Mouse (Mus musculus): ENCODE results near the gene Rabgap1l. TPM values are rescaled to one million over a fixed set of nuclear protein-coding genes. Genes with fewer than 3 reads are reported as not detected.

Gene Rabgap1l
- polyA plus RNA-seq (2014; fragmentation: Illumina TruSeq; extraction: RNeasy Lipid Tissue Mini Kit (QIAGEN cat#74804); ENCODE audit: insufficient read depth, low read depth, low replicate concordance), result 42.8 TPM

DNA sequence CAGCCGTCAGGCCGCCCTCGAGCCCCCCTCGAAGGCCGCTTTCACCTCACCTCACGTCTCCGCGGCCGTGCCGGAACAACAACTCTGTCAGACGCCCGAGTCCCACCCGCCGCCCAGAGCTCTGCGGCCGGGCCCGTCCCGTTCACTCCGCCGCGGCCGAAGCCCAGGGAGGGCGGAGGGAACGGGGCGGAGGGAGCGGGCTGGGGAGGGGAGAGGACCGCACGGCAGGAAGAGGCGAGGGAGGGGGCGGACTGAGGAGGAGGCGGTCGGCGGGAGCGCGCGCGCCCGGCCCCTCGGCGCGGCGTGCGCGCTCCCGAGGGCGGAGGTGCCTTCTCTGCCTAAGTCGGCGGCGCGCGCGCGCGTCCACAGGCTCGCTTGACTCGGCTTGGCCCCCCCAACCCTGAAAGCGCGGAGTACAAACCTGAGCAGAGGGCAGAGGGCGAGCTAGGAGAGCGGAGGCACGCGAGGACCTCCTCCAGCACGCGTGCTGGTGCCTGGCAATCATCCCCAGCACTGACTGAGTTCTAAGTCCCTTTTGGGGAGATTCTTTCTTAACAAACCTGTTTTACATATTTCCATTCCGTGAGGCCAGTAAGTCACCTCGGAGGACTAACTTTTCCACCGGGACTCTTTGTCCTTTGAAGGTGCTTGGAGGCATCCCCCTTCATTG, at the start of gene Rabgap1l:
Rabgap1l (minus strand) TSS at position 526 of the 670 bp plus-strand sequence.

DNA sequence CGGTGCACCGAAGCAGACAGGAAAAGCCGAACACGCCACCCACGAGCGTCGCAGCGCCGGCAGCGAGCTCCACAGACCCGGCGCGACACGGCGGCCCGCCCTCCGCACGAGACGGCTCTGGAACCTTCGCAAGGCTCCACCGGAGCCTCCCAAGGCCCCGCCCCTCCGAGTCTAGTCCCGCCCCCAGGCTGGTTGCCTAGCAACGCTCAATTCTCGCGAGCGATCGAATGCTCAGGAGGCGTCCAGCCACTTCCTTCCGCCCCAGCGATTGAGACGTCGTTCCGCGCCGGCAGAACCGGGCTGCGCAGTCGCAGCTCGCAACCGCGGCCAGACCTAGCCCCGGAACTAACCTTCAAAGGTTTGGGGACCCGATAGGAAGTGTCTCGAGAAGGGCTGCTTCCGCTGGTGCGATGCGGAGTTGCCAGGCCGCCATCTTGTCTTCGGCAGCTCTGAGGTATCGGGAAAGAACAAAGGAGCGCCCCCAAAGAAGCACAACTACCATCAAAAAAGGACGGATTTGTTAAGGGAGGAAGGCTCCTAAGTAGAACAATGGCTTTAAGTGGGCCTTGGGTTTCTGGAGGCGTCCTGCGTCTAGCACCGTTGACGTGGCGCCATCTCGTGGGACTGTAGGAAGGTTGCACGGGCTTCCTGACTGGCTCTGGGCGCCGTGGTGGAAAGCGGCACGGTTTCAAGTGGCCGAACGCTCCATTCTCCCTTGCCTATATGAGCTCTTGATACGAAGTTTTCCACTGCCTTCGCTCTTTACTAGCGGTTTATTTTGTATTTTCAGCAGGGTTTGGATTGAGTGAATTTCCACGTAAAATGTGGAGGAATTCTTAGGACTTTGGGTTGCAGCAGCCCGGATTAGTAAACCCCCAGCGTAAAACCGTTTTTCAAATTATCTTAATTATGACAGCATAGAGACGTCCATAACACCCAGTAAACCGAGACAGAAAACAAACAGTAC, 580.0 kb downstream of the Rabgap1l start, which contains the start of gene Cacybp:
Cacybp (minus strand) TSS at position 173 of the 967 bp plus-strand sequence.

DNA sequence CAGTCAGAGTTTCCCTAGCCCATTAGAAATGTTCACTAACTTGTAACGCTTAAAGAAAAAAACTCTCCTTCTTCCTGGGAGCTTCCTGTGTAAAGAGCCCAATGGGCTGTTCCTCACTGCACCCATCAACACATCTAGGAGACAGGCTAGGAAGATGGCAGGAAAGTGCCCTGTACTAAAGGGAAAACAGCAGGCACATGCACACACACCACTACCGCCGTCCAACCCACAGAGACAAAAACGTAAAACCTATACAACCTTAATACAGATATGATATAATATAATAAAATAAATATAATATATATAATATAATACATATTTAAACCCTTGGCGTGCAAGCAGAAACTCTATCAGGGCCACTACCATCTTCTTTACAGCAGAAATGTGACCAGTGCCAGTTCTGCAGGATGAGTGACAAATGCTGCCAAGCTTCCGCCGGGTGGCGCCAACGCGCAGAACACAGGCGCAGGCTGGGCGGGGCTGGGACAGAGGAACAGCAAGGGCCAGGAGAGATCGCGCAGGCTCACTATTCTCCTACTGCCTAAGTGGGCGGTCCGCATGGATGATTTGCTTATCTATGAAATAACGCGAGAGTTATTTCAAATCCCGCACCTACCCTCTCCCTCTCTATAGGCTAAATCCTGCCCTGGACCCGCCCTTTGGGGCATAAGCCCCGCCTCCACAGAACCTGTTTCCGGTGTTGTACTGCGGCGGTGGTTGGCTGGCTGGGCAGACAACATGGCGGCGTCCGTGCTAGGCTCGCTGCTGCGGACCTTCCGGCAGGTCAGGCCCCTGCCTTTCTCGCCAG, 598.3 kb downstream of the Rabgap1l start, which contains the start of gene Mrps14:
Mrps14 (plus strand) TSS at position 687 of the 808 bp plus-strand sequence.

Other genes starting within 250 kb of the Rabgap1l start
- 6.2 TPM for gene Rc3h1, start 113.2 kb upstream of the Rabgap1l start, polyA plus RNA-seq (2014; fragmentation: Illumina TruSeq; extraction: RNeasy Lipid Tissue Mini Kit (QIAGEN cat#74804); ENCODE audit: insufficient read depth, low read depth, low replicate concordance)
- 0.45 TPM for gene Serpinc1, start 185.4 kb upstream of the Rabgap1l start, polyA plus RNA-seq (2014; fragmentation: Illumina TruSeq; extraction: RNeasy Lipid Tissue Mini Kit (QIAGEN cat#74804); ENCODE audit: insufficient read depth, low read depth, low replicate concordance)
- 1.1 TPM for gene Zbtb37, start 241.6 kb upstream of the Rabgap1l start, polyA plus RNA-seq (2014; fragmentation: Illumina TruSeq; extraction: RNeasy Lipid Tissue Mini Kit (QIAGEN cat#74804); ENCODE audit: insufficient read depth, low read depth, low replicate concordance)